15 mouse cellular contexts compared by ENCODE assay signal in genomic region chr5:132609251-132609650, GRCm38 (mm10).
"Had no signal": no experiment of that assay in that cellular context is flagged by ENCODE, and none has a peak within 500 bp of the region (broad histone marks: within the 10 kb centered on the region; RNA-seq: fewer than 3 reads in every experiment).

No protein-coding gene starts in this region.

- H3K4me3 ChIP-seq: neural tube, embryonic 15.5 days; stomach, embryonic 15.5 days had no signal

- H3K36me3 ChIP-seq: neural tube, embryonic 15.5 days; stomach, embryonic 15.5 days had no signal

- H3K9ac ChIP-seq: neural tube, embryonic 15.5 days; stomach, embryonic 15.5 days had no signal

- H3K27ac ChIP-seq: neural tube, embryonic 15.5 days; stomach, embryonic 15.5 days; stomach, postnatal 0 days had no signal

- H3K4me2 ChIP-seq: neural tube, embryonic 15.5 days; stomach, embryonic 15.5 days had no signal

- DNase-seq: retina, postnatal 1 day; right cerebral cortex, adult 18-20 months; right cerebral cortex, postnatal 14 days; right cerebral cortex, postnatal 25 days; right cerebral cortex, postnatal 4 days; spleen, adult 18-20 months; thymus, adult 18-20 months; thymus, adult 2 months; thymus, postnatal 14 days; thymus, postnatal 25 days; thymus, postnatal 36 days; thymus, postnatal 4 days had no signal

- H3K27me3 ChIP-seq: neural tube, embryonic 15.5 days; stomach, embryonic 15.5 days had no signal

- H3K9me3 ChIP-seq: neural tube, embryonic 15.5 days; stomach, embryonic 15.5 days had no signal

- H3K4me1 ChIP-seq: neural tube, embryonic 15.5 days; stomach, embryonic 15.5 days had no signal
